Mouse (Mus musculus) ES-E14 (cell line): Measurements from ENCODE around the gene Olfr134. TPM values are rescaled to one million over a fixed set of nuclear protein-coding genes. Genes with fewer than 3 reads are reported as not detected.

Experiments used
- DNase-seq: peaks from one replicate; pipeline ENCODE4 v3.0.0-alpha.2; 2013; ENCODE audit warnings: low read depth, low spot score
- H3K27ac ChIP-seq: 2 replicates; pipeline ENCODE4 v1.5.1; 2012; ENCODE audit warnings: low read depth, mild to moderate bottlenecking, low read length, moderate library complexity, mixed read lengths; ENCODE audit not compliant: poor library complexity, insufficient read depth, severe bottlenecking
- H3K36me3 ChIP-seq: 2 replicates; pipeline ENCODE4 v1.6.1; 2012; ENCODE audit warnings: mild to moderate bottlenecking, low read length, moderate library complexity, mixed read lengths; ENCODE audit not compliant: control insufficient read depth, poor library complexity, insufficient read depth, severe bottlenecking
- H3K4me1 ChIP-seq, 2 experiments: fragments of 150-350 bp in 1 of 2; sonication (generic) in 1 of 2; 2 replicates each; pipeline ENCODE4 v1.6.1; 2012; ENCODE audit warnings: low read length in 2 of 2, mild to moderate bottlenecking in 1 of 2, mixed read lengths in 1 of 2; ENCODE audit not compliant: control insufficient read depth in 2 of 2, insufficient read depth in 2 of 2, poor library complexity in 1 of 2
- H3K4me3 ChIP-seq, 2 experiments: fragments of 150-350 bp in 1 of 2; sonication (generic) in 1 of 2; 2 replicates each; pipeline ENCODE4 v1.5.1; 2012; ENCODE audit warnings: low read length in 2 of 2, low read depth in 1 of 2, mild to moderate bottlenecking in 1 of 2, mixed read lengths in 1 of 2; ENCODE audit not compliant: insufficient read depth in 1 of 2, poor library complexity in 1 of 2, severe bottlenecking in 1 of 2
- H3K9ac ChIP-seq: 2 replicates; pipeline ENCODE4 v1.6.1; 2012; ENCODE audit warnings: low read depth, mild to moderate bottlenecking, low read length, mixed read lengths; ENCODE audit not compliant: poor library complexity, insufficient read depth, severe bottlenecking
- H3K9me3 ChIP-seq: fragments of 150-350 bp; sonication (generic); 2 replicates; pipeline ENCODE4 v1.6.1; 2012; ENCODE audit warnings: low read depth, mild to moderate bottlenecking, low read length; ENCODE audit not compliant: control insufficient read depth, insufficient read depth
- CHD2 ChIP-seq: IDR thresholded peaks from 2 replicates; pipeline ENCODE4 v1.6.1; 2014; ENCODE audit warnings: mild to moderate bottlenecking, low read depth, low read length, inconsistent platforms
- in situ Hi-C, 2 experiments: fragments of 600-800 bp; cut with MboI; formaldehyde crosslinking; loops; one replicate each; pipeline ENCODE4 v1.15.1; 2025; ENCODE audit warnings: low sequenced_read_pairs in 2 of 2, inconsistent platforms in 1 of 2; ENCODE audit not compliant: unreplicated experiment in 2 of 2
- total RNA-seq: library from RNA; depleted of rRNA; stranded (reverse); fragments of 300-350 nt; gene quantifications from 2 replicates; pipeline ENCODE4 v1.2.3, GENCODE M21; 2012; rRNA removed

Olfr134 gene
- total RNA-seq, 1 experiment, result not detected

DNA sequence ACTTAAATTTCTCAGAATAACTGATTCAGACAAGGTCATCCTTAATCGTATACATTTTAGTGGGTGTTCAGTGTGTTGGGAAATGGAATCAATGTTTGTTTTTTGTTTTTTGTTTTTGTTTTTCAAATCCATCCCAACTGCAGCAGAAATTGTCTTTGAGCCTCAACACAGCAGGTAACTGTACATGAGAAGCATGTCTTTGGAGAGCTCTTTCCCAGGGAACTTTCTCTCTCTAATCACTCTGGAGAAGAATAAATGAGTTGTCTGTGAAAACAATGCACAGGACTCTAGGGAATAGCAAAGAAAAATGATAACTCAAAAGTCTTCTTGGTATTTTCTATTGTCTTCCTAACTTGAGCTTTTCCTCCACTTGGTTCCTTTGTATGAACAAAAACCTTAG is 32.8 kb downstream of the Olfr134 start, which contains the start of gene Olfr135:
Gene Olfr135 (plus strand): TSS at position 301 of the 400 bp plus-strand sequence.
- no peak for TF ChIP-seq CHD2
- no peaks in the 10 kb centered on the region for H3K4me1 ChIP-seq
- H3K9me3 ChIP-seq, result no peaks in the 10 kb centered on the region
- H3K4me3 ChIP-seq, result no peak within 1 kb of the TSS
- no peak within 1 kb of the TSS for H3K9ac ChIP-seq
- in situ Hi-C loops, result no loop called here
- H3K27ac ChIP-seq, result no peak within 1 kb of the TSS
- DNase-seq, result no peak
- no peaks in the 10 kb centered on the region for H3K36me3 ChIP-seq

Other genes with a start within 250 kb of the Olfr134 start
- not detected in 2 replicates for gene Olfr761, start 218.3 kb upstream of the Olfr134 start, total RNA-seq
- gene Olfr129, start 111.3 kb upstream of the Olfr134 start, total RNA-seq, result not detected in 2 replicates
- gene Olfr130, start 107.5 kb upstream of the Olfr134 start, total RNA-seq, result not detected in 2 replicates
- gene Olfr131, start 82.7 kb upstream of the Olfr134 start, total RNA-seq, result not detected in 2 replicates
- not detected in 2 replicates for gene Olfr132, start 36.9 kb upstream of the Olfr134 start, total RNA-seq
- gene Olfr133, start 26.1 kb upstream of the Olfr134 start, total RNA-seq, result not detected in 2 replicates
- not detected in 2 replicates for gene Olfr135, start 32.9 kb downstream of the Olfr134 start, total RNA-seq
- not detected in 2 replicates for gene Olfr138, start 89.6 kb downstream of the Olfr134 start, total RNA-seq
- gene Olfr137, start 136.2 kb downstream of the Olfr134 start, total RNA-seq, result not detected in 2 replicates
- gene Olfr136, start 158.4 kb downstream of the Olfr134 start, total RNA-seq, result not detected in 2 replicates
- gene Esp36, start 248.8 kb downstream of the Olfr134 start, total RNA-seq, result not detected in 2 replicates